Mouse (Mus musculus) thymus, postnatal 36 days (tissue): ENCODE measurements around the gene Anks1.
A peak's percentile ranks its signal among the peaks of the same experiment; 100 is the strongest.
"Not testable (repeated sequence)": the region's sequence is repeated elsewhere in the genome, so short reads cannot be mapped to it uniquely, and the experiment has no call there.

ENCODE experiments used
- DNase-seq, 2 experiments: peaks; one replicate each; pipeline ENCODE4 v3.0.0; 2022; ENCODE audit warnings: mixed read lengths in 2 of 2

Anks1 gene

DNA sequence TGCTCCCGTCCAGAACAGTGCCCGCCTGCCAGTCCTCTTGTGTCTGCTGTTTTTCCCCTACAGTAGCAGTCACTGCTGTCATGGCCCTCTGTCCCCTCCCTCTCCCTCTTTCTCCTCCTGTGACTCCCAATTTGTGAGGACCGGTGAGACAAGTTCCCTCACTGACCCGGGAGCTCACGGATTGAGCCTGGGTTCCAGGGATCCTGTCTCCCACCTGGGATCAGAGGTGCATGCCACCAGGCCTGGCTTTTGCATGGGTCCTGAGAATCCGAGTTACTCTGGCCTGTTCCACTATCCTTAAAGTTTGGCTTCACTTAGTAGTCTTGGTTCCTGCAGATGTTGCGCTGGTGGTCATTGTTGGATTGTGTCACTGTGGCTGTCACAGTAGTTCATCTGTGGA lies 58.4 kb downstream of the Anks1 start:
- no peak for DNase-seq

DNA sequence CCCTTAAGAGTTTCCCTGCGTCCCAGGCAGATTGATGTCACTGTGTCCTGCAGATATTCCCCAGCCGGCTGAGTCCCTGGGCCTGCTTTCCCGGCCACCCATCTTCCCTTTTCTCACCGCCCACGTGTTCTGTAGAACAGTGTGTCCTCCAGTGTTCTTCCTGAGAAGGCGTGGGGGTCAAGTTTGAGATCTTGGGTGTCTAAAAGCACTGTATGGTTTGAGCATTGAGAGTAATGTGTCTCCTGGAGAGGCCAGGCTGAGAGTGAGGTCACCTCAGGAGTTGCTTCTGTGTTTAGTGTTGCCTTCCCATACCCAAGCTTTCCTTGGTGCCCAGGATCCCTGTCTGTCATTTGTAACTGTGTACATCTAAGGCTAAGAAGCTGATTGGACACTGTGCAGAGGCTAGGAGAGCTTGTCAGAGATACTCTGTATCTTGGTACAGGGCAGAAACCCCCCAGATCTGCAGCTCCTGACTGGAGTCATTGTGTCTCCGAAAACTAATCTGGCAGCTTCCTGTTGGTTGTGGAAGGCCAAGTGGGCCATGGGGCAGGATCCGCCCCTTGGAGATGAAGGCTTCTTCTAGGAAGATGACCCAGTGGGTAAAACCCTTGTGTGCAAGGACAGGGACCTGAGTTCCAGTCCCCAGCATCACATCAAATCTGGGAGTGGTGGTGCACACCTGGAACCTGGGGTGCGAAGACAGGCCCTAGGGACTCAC lies 59.1 kb downstream of the Anks1 start:
- no peak for DNase-seq

DNA sequence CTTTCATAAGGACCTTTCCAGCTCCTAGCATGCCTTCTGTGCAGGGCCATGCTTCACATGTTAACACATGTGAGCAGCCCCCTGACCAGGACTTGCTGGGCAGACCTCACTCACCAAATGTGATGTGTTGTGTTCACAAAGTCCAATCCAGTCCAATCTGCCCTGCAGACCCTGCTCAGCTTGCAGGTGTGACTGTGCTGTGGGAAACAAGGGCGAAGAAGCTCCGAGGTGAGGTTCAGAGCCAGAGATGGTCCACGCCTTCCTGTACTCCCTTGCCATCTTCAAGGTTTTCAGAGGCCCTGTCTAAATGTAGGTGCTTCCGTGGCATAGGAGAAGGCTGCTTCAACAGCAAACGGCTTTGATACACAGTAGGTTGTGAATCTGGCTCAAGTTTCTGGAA lies 59.8 kb downstream of the Anks1 start:
- DNase-seq: no peak

DNA sequence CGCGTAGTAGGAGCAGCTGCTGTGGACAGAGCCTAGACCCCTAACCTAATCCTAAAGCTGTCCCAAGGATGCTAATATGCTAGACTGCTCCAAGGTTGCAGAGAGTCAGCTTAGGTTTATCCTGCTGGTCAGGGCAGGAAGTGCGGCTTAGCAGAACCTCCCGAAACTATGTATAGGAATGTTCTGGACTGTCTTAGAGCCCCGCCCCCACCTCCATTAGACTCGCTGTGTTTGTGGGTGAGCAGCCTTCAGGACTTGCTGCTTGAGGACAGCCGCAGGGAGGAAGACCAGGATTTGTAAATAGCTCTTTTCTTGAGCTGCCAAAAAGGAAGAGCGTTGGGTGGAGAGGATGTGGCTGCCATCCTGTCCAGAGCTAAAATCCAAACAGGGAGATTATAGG lies 60.3 kb downstream of the Anks1 start:
- DNase-seq: no peak

DNA sequence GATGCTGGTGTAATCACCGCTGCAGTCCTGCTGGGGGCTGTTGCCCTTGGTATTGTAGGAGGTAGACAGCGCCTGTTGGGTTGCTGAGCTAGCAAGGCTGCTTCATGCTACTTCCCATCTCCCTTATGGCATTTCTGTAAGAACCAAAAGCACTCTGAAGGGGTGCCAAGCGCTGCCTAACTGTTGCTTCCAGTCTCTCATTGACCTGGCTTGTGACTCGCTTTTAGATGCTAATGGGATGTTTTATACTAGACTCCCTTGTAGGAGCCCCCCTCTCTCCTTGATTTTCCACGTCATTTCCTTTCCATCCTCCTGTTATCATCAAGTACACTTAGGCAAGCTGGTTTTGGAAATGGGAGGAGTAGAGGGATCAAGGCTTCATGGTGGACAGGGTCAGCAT lies 60.8 kb downstream of the Anks1 start:
- DNase-seq: no peak

DNA sequence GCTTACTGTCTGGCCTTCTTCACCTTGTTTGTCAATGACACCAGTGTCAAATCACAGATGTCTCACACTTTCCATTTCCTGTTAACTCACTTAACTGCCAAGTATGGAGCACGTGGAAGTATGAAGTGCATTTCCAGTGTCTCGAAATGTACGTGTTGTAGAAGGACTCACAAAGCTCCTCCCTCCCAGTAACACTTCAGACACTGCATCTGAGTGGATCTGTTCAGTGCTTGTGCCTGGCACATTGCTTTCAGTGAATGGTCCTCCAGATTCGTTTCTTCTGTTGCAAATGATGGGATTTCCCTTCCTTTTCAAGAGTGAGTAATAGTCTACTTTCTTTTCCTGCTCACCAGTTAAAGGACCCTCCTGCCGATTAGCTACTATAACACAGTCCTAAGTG lies 61.2 kb downstream of the Anks1 start:
- DNase-seq: no peak

DNA sequence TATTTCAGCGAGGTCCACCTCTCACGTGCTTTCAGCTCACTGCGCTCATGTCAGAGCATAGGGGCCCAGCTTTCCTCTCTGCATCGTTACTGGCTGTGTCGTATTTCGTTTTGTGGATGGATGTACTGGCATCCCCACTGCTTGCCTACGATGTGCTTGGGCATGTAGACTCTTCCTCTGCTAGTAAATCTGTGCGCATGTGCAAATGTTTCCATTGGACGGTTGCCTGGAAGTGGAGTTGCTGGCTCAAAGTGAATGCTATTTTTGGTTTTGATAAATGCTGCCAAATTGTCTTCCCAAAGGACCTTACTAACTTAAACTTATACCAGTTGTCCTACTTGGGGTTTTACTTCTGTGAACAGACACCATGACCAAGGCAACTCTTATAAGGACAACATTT lies 62.4 kb downstream of the Anks1 start:
- no peak for DNase-seq

DNA sequence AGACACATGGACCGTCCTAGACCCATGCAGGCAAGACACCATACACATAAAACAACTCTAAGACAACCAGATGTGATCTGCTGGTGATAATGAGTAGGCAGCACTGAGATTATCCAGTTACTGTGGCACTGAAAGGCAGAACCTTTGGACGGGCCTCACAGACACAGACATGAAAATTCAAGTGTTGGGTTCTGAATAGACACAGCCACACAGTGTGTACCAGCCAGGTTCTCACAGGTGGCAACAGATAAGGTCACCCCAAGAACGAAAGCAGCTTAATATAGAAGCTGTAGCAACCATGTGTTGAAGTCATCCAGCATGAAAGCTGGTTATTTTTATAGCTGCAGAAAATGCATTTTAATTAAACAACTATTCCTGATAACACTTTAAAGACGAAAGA lies 64.2 kb downstream of the Anks1 start:
- no peak for DNase-seq

DNA sequence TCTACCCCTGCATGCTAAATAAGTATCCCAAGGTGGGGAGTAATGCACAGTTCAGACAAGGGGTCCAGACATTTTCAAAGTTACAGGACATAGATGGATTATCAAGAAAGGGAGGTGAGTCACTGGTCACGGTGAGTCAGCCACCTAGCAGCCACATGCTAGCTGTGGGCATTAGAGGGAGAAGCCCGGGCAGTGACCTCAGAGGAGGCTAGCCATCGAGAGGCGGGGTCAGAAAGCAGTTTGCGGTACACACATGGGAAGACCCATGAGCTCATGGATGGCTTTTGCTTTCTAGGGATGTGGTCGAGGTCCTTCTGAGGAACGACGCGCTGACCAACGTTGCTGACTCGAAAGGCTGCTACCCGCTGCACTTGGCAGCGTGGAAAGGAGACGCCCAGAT lies 67.2 kb downstream of the Anks1 start:
- no peak for DNase-seq

DNA sequence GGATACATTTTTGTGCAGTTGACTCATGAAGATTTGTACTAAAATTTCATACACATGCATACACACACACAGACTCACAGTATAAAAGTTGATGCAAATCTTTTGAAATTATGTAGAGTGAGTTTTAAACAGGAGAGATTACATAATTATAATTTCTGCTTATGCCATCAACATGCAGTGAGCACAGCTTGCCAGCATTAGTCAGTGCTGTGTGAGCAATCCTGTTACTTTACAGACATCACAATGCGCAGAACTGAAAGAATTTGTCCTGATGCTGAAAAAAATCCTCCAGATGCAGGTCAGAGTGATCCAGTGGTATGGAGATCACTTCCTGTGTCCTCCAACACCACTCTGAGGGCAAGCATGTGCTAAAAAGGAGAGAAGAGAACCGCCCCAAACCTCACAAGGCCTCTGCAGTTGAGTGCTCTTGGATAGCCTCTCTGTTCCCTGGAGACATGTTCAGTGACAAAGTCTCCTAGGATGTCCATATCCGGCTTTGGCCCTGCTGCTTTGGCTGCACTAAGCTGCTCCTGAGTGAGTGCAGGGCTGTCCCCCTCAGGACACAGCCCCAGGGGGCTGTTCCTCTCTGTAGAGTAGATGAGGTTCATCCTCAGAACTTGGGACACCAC lies 68.0 kb downstream of the Anks1 start:
- no peak for DNase-seq

DNA sequence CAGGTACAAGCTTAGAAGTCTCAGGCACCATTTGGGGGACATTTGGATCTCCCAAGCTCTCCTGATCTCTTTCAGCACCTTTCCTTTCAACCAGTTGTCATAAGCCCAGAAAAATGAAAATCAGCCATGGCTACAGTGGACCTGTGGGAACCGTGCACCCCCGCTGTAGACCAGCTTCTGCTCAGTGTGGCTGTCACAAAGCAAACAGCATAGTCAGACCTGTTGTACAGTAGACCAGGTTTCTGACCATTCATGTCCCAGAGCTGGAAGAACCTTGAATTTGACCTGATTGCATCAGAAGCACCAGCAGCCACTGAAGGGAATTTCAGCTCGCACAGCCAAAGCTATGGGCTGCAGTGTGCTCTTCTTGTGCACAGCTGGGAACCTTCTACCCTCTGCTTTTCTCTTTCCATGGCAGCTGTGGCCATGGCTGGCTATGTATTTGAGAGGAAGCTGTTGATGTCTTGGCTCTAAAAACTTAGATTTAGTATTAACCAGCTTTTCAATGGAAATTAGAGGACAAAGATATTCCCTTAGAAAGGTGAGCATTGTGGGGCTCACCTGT lies 71.4 kb downstream of the Anks1 start:
- no peak for DNase-seq

DNA sequence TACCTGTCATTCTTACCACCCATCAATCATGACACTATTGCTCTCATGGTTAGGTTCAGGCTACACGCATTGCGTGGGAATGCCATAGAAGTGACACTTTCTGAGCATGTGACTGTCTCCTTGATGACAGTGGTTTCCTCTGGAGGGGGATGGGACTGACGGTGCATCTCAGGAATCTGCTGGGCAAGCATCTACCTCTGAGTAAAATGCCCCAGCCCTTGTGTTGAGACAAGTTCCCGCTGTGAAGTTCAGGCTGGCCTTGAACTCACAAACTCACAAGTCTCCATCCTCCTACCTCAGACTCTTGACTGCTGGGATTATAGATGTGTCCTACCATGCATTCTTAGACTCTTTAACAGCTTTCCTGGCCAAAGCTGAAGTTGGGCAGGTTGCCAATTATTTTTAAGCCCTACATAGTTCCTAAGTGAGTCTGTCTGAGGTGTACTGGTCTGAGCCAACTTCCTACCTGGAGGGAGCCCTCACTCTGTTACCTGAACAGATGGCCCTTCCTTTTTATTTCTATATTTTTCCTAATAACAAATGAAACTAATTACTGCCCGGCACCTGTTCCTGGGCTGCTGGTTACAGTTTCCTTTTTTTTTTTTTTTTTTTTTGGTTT lies 72.5 kb downstream of the Anks1 start:
- no peak for DNase-seq

DNA sequence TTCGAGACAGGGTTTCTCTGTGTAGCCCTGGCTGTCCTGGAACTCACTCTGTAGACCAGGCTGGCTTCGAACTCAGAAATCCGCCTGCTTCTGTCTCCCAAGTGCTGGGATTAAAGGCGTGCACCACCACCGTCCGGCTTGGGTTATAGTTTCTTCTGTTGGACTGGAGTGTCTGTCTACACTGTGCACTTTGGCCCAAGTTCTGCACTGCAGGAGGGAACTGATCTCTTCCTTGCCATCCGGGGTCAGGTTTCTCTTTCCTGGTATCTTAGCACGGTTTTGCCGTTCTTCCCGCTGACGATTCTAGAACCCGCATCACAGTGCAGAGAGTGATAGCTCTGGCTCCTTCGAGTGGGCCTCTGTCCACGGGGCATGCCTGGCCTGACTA lies 73.0 kb downstream of the Anks1 start:
- DNase-seq: not testable (repeated sequence)

DNA sequence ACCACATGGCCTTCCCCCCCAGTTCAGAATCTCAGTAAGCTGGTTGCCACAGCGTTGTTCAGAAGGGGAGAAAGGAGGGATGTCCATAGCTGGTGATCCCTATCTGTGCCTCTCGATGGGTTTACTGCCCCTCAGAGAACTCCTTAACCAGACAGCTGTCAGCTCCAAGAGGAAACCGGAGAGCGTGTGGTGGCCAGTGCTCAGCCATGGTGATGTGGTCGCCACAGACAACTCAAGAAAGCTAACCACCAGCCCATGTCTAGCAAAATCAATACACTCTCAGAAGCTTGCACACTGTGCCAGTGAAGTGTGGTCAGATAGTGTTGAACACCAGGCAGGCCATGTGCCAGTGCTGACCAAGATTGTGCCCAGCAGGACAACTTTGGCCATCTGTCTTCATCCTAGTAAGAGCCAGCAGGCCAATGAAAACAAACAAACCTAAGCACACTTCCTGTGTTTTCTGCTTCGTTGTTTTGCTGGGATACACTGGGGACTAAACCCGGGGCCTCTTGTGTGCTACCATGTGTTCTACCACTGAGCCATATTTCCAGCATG lies 73.7 kb downstream of the Anks1 start:
- DNase-seq: no peak

DNA sequence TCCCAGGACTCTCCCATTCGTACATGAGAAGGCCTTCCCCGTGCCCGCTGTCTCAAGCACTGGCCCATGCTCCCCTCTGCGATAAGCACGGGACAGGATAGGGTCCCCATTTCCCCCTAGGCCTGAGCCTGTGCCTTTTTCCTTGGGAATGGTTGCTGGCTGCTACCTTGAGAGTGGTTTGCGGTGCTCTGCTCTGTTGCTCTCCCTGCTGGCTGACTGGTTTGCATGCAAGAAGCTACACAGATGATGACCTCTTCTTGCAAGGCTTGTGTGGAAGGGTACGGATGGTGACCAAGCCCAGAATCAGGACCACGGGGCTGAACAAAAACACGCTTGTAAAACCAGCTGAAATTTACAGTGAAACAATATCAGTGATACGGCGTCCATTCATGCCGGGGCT lies 75.3 kb downstream of the Anks1 start:
- DNase-seq: no peak

DNA sequence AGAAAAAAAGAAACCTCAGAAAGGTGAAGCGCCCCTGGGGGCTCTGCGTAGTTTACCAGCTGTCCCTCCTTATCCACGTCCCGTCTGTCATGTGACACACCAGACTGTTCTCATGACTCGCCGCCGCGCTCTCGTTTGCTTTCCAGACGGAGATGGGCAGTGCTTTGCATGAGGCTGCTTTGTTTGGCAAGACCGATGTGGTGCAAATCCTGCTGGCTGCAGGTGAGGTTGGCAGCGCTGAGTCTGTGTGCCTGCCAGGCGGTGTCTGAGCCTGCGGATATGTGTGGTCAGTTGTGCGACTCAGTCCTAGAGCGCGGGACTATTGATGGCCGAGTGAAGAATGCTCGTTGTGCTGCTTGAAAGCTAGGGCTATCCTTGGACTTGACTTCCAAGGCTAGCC lies 77.0 kb downstream of the Anks1 start:
- no peak for DNase-seq

DNA sequence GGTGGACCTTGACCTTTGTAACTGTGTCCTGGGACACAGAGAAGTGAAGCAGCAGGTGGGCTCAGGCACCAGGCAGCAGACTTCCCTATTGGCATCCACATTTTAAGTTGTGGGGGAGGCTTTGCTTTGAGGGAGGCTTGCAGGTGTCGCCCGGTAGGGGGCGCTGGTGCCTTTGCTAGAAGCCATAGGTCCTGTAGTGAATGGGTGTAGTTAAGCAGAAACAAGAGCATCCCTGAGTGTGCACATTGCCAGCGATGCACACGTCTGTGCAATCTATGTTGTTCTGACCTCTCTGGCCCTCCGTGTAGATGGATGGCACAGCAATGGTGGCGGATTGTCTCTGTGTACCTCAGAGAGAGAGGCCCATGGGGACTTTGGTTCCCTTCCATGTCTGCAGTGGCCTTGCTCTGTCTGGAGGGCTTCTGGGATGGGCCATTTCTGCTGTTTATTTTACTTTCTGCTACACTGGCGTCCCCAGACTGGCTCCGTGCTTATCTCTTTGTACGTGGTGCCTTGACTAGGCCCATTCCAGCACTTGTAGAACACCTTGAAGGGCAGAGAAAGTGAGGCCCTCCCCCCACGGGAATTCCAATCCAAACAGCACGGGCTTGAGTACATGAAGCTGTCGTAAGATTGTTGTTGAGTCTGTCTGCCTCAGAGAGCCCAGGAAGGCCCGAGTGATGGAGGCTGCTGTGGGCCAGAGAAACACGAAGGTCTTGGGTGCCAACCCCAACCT lies 80.9 kb downstream of the Anks1 start:
- peak; percentile 83 to 87 for DNase-seq

DNA sequence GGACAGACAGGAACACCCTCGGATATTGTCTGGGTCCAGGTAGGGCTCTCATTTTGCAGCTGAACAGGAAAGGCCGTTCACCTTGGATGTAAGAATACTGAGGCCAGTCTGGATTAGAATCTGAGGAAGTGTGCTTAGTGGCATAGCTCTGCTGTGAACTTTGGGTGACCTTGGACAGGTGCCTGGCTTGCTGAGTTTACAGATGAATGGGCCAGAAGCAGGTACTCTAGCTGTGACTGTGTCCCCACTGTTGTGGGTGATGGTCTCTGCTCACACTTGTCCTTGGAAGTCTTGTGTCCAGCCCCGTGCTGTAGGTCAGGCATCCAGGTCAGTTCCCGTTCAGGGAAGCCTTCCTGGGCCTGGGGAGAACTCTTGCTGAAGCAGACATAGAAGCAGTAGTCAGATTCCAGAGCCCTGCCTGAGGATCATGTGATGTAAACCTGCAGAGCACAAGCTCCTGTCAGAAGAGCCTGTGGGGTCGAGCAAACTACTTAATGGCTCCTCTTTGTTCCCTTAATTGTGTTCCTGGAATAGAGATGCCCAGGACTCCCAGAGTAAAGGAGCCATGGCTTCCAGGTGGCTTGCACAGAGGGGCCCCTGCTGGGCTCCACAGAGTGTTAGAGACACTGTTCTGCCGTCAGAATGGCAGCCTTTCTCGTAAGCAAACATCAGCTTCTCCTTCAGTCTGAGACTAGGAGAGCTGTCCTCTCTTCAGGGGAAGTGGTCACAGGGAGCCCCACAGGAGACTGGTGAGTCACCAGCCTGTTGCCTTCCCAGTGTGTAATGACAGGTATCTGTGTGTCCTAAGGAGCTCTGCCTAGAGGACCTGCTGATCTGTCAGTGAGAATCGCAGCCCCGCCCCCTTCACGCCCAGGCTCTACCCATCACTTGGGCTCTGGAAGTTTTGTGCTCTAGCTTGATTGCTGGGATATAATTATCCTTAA lies 85.2 kb downstream of the Anks1 start:
- DNase-seq: no peak

DNA sequence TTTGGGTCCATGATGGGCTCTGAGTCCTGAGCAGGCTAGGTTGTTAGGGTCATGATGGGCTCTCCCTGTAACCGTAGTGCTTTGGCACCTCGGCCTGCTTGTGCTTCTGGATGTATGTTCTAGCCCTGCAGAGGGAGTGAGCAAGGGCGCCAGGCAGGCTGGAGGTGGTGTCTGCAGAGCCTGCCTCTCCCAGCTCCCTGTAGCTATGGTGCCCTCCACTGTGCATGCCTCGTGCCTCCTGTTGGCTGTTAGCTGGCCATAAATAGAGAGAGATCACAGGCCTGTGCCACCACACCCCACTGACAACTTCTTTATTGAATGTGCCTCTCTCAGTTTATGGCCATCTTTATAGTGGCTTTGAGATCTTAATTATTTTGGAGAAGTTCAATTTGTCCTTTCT lies 87.2 kb downstream of the Anks1 start:
- DNase-seq: no peak

DNA sequence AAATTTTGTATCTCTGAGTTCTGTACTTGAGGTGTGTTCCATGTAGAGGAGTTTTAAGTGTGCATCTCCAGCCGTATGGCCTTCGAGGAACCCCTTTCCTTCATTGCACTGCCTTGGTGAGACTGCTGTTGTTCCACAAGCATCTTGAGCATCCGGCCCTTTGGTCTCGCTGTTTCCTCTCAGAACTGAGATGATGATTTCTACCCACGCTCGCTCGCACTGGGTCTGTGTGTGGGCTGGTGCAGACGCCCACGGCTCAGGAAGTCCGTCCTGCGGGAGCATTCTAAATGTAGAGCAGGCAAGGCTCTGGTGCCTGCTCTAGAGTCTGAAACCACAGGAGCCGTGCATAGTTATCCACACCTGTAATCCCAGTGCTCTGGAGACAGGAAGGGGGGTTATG lies 88.1 kb downstream of the Anks1 start:
- peak; percentile 73 to 80 for DNase-seq

DNA sequence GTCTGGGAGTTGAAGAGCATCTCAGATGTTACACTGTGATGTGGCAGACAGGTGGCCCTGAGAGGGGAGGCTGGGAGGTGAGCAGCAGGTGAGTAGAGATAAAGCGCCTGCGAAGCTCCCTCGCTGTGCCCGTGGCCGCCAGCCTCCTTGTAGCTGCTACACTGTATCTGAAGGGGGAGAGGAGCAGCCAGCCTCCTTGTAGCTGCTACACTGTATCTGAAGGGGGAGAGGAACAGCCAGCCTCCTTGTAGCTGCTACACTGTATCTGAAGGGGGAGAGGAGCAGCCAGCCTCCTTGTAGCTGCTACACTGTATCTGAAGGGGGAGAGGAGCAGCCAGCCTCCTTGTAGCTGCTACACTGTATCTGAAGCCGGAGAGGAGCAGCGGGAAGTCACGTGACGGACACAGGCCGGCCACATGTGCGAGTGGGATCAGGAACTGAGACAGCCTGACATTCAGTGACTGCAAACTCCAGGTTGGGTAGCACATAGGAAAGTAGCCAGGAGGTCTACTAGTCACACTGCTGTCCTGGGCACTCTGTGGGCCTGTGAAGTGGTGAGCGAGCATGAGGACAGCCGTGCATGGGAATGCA lies 90.7 kb downstream of the Anks1 start:
- DNase-seq: peak; percentile 45 to 65

DNA sequence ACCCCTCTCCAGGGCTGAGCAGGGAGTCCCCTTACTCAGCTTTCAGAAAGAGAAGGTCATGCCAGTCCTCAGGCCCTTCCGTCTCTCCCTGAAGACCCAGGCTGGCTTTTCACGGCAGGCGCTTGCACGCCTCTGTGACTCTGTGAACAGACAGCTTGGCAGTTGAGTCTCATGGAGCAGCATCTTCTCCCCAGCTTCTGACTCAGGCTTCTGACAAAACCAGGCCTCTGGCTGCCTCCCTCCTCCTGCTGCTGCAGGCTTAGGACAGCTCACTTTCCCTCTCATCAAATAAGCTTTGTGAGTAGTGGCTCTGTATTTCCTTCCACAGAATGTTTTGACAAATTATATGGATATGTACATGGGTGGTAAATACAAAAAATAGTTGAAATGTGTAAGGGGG lies 91.3 kb downstream of the Anks1 start:
- DNase-seq: no peak
